ENCODE assay signal across 30 mouse cellular contexts in the genomic region with DNA sequence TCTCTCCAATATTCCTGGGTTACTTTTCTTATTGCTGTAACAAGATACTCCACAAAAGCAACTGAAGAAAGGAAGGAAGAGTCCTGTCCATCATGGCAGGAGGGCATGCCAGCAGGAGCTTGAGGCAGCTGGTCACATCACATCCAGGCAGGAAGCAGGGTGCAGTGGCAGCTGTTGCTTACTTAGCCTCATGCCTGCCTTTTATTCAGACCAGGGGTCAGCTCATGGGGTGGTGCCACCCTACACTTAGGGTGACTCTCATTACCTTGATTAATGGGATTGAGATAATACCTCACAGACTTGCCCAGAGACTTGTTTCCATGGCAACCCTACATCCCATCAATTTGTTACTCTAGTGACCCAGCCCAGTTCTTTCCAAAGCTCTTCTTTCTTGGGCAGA. TPM values are rescaled to one million over a fixed set of nuclear protein-coding genes. Genes with fewer than 3 reads are reported as not detected.
DNase-seq lines count a peak whose midpoint lies in the region; ATAC-seq and TF ChIP-seq lines count a peak whose summit lies in the region.
"Had no signal": no experiment of that assay in that cellular context is flagged by ENCODE, and none has a peak within 500 bp of the region (broad histone marks: within the 10 kb centered on the region; RNA-seq: fewer than 3 reads in every experiment).

No protein-coding gene starts in this region.

- no peak for ATAC-seq in forebrain, embryonic 12.5 days (ENCODE audit: low FRiP score)
- no peak for ATAC-seq in forebrain, embryonic 16.5 days
- ATAC-seq in neural tube, embryonic 15.5 days (ENCODE audit: low FRiP score): no peak
- ATAC-seq: intestine, postnatal 0 days; liver, embryonic 12.5 days; liver, postnatal 0 days had no signal

- H3K27me3 ChIP-seq in forebrain, embryonic 12.5 days: peaks cover 23% of the 10 kb centered on the region
- no peaks in the 10 kb centered on the region for H3K27me3 ChIP-seq in forebrain, embryonic 16.5 days (replicated peaks; ENCODE audit: control insufficient read depth, insufficient read depth, low read length)
- peaks cover 3% of the 10 kb centered on the region; the same call in 1 of the 2 replicates for H3K27me3 ChIP-seq in neural tube, embryonic 15.5 days (replicated peaks)
- no peaks in the 10 kb centered on the region for H3K27me3 ChIP-seq in myocyte (ENCODE audit: control insufficient read depth, insufficient read depth, insufficient read length)
- H3K27me3 ChIP-seq: midbrain, embryonic 15.5 days; stomach, embryonic 15.5 days had no signal

- H3K9me3 ChIP-seq in forebrain, embryonic 12.5 days: no peaks in the 10 kb centered on the region
- no peaks in the 10 kb centered on the region for H3K9me3 ChIP-seq in forebrain, embryonic 16.5 days (ENCODE audit: control insufficient read depth, low read length)
- H3K9me3 ChIP-seq in neural tube, embryonic 15.5 days (replicated peaks): no peaks in the 10 kb centered on the region
- H3K9me3 ChIP-seq: embryonic facial prominence, embryonic 10.5 days; embryonic facial prominence, embryonic 15.5 days; G1E; heart, embryonic 13.5 days; liver, embryonic 12.5 days; midbrain, embryonic 15.5 days; neural tube, embryonic 13.5 days; stomach, embryonic 15.5 days had no signal

- TF ChIP-seq POLR2A in myocyte (IDR thresholded peaks at IDR 0.05; ENCODE audit: insufficient read length, low read depth): no peak

- peak overlapping the region; percentile 93 for H3K27ac ChIP-seq in forebrain, embryonic 12.5 days
- H3K27ac ChIP-seq in forebrain, embryonic 16.5 days (ENCODE audit: low read length): no peak overlapping the region
- no peak overlapping the region for H3K27ac ChIP-seq in neural tube, embryonic 15.5 days (replicated peaks)
- H3K27ac ChIP-seq: embryonic facial prominence, embryonic 10.5 days; heart, embryonic 13.5 days; hindbrain, embryonic 14.5 days; left cerebral cortex, adult 2 months; liver, embryonic 12.5 days; neural tube, embryonic 13.5 days had no signal

- peaks cover 29% of the 10 kb centered on the region for H3K4me1 ChIP-seq in forebrain, embryonic 12.5 days
- H3K4me1 ChIP-seq in forebrain, embryonic 16.5 days (replicated peaks; ENCODE audit: control insufficient read depth, insufficient read depth, low read length): peaks cover 23% of the 10 kb centered on the region
- peaks cover 25% of the 10 kb centered on the region for H3K4me1 ChIP-seq in neural tube, embryonic 15.5 days
- H3K4me1 ChIP-seq: stomach, embryonic 15.5 days had no signal

- no peak overlapping the region for H3K4me3 ChIP-seq in forebrain, embryonic 12.5 days (replicated peaks)
- H3K4me3 ChIP-seq in forebrain, embryonic 16.5 days (replicated peaks; ENCODE audit: low read length): no peak overlapping the region
- H3K4me3 ChIP-seq in neural tube, embryonic 15.5 days (replicated peaks): no peak overlapping the region
- H3K4me3 ChIP-seq in myocyte: no peak overlapping the region
- H3K4me3 ChIP-seq: embryonic facial prominence, embryonic 10.5 days; embryonic facial prominence, embryonic 15.5 days; heart, embryonic 13.5 days; left cerebral cortex, adult 2 months; liver, embryonic 12.5 days; midbrain, embryonic 15.5 days; neural tube, embryonic 13.5 days; stomach, embryonic 15.5 days had no signal

- H3K36me3 ChIP-seq in forebrain, embryonic 12.5 days (replicated peaks): no peaks in the 10 kb centered on the region
- H3K36me3 ChIP-seq in forebrain, embryonic 16.5 days (ENCODE audit: control insufficient read depth, insufficient read depth): no peaks in the 10 kb centered on the region
- H3K36me3 ChIP-seq in neural tube, embryonic 15.5 days: no peaks in the 10 kb centered on the region
- H3K36me3 ChIP-seq in myocyte (ENCODE audit: control insufficient read depth, insufficient read depth): no peaks in the 10 kb centered on the region
- H3K36me3 ChIP-seq: embryonic facial prominence, embryonic 10.5 days; embryonic facial prominence, embryonic 15.5 days; G1E; heart, embryonic 13.5 days; liver, embryonic 12.5 days; midbrain, embryonic 15.5 days; neural tube, embryonic 13.5 days; stomach, embryonic 15.5 days had no signal

- H3ac ChIP-seq in myocyte (ENCODE audit: control insufficient read depth, insufficient read length): no peak overlapping the region

- no peaks in the 10 kb centered on the region for H3K79me2 ChIP-seq in myocyte (ENCODE audit: control insufficient read depth, insufficient read depth)

- no peak overlapping the region for H3K9ac ChIP-seq in forebrain, embryonic 12.5 days
- H3K9ac ChIP-seq in forebrain, embryonic 16.5 days (replicated peaks; ENCODE audit: low read depth, low read length): no peak overlapping the region
- no peak overlapping the region for H3K9ac ChIP-seq in neural tube, embryonic 15.5 days (replicated peaks)
- H3K9ac ChIP-seq: embryonic facial prominence, embryonic 15.5 days; heart, embryonic 13.5 days; hindbrain, embryonic 14.5 days; liver, embryonic 12.5 days; liver, postnatal 0 days; midbrain, embryonic 15.5 days; neural tube, embryonic 13.5 days; stomach, embryonic 15.5 days had no signal

- peak; percentile 13 for DNase-seq in neural tube, embryonic 10.5 days (ENCODE audit: extremely low spot score, low spot score)
- DNase-seq in c-Kit-positive CD71-positive TER-119-positive erythroid progenitor cells, embryonic 14.5 days (ENCODE audit: low spot score): no peak
- DNase-seq in thymus, postnatal 0 days (ENCODE audit: low spot score): no peak
- DNase-seq: adrenal gland, postnatal 14 days; cerebellum, adult 2 months; cerebellum, postnatal 25 days; gastrocnemius, postnatal 25 days; heart, postnatal 10 days; kidney, adult 9 months; kidney, postnatal 14 days; liver, postnatal 0 days; lung, postnatal 36 days; right cerebral cortex, postnatal 25 days; thymus, postnatal 14 days had no signal

- no peak overlapping the region; the same call in 1 of the 2 replicates for H3K4me2 ChIP-seq in forebrain, embryonic 12.5 days
- H3K4me2 ChIP-seq in forebrain, embryonic 16.5 days (ENCODE audit: low read length): no peak overlapping the region
- H3K4me2 ChIP-seq in neural tube, embryonic 15.5 days: no peak overlapping the region
- H3K4me2 ChIP-seq in myocyte (ENCODE audit: low read depth): no peak overlapping the region
- H3K4me2 ChIP-seq: heart, embryonic 13.5 days; hindbrain, embryonic 14.5 days; liver, embryonic 12.5 days; neural tube, embryonic 13.5 days had no signal

TF ChIP-seq in myocyte, 11 proteins besides CTCF, POLR2A, EP300 and RAD21:
- TF ChIP-seq USF1 (IDR thresholded peaks at IDR 0.05; ENCODE audit: low read depth): no peak
- peak; percentile 74 to 93 (median 77) for TF ChIP-seq MYOG (IDR thresholded peaks at IDR 0.05; ENCODE audit: control insufficient read depth in 1 of 3, insufficient read depth in 1 of 3, insufficient read length in 2 of 3, low read depth in 2 of 3)
- TF ChIP-seq MYOD1 (IDR thresholded peaks at IDR 0.05; ENCODE audit: control insufficient read depth in 1 of 3, insufficient read length in 2 of 3, low read depth in 2 of 3): peak; percentile 51 to 98 (median 70)
- TF ChIP-seq SRF (IDR thresholded peaks at IDR 0.05; ENCODE audit: control insufficient read depth, insufficient read length, low read depth): no peak
- TF ChIP-seq TCF3 (IDR thresholded peaks at IDR 0.05; ENCODE audit: insufficient read length, low read depth): peak; percentile 65
- TF ChIP-seq CEBPB (IDR thresholded peaks at IDR 0.05; ENCODE audit: insufficient read depth, poor library complexity, severe bottlenecking): no peak
- no peak for TF ChIP-seq E2F4 (IDR thresholded peaks at IDR 0.05; ENCODE audit: insufficient read depth)
- no peak for TF ChIP-seq POLR2AphosphoS2 (IDR thresholded peaks at IDR 0.05; ENCODE audit: insufficient read length, low read depth)
- no peak for TF ChIP-seq MAX (IDR thresholded peaks at IDR 0.05; ENCODE audit: low read depth)
- TF ChIP-seq REST (IDR thresholded peaks at IDR 0.05; ENCODE audit: insufficient read depth, insufficient read length): no peak
- no peak for TF ChIP-seq TCF12 (IDR thresholded peaks at IDR 0.05; ENCODE audit: insufficient read depth, poor library complexity, severe bottlenecking)

RNA-seq across cellular contexts. Expression of gene Lgals12, which starts 2.0 kb away (rescaled TPM):
- 0.08 and 0.10 TPM in 2 replicates for polyA plus RNA-seq in forebrain, embryonic 12.5 days (2016; fragmentation: Nextera tagmentation; extraction: Ambion mirVana)
- 0.16 TPM in 1 of 2 replicates, not detected in the other for polyA plus RNA-seq in forebrain, embryonic 16.5 days (2015; fragmentation: Nextera tagmentation; extraction: Ambion mirVana)
- polyA plus RNA-seq in neural tube, embryonic 15.5 days (2015; fragmentation: Nextera tagmentation; extraction: Ambion mirVana): 0.15 and 0.26 TPM in 2 replicates
- polyA plus RNA-seq in myocyte (2012; fragmentation: generic; extraction: Trizol): 0.31 TPM
- 0.12 and 0.26 TPM in 2 replicates for polyA plus RNA-seq in thymus, postnatal 0 days (2015; fragmentation: Nextera tagmentation; extraction: Ambion mirVana)
- polyA plus RNA-seq: G1E; liver, embryonic 12.5 days; liver, postnatal 0 days had no signal

RNA-seq across cellular contexts. Expression of gene Hrasls5, which starts 7.3 kb away (rescaled TPM):
- polyA plus RNA-seq in forebrain, embryonic 12.5 days (2016; fragmentation: Nextera tagmentation; extraction: Ambion mirVana): not detected in 2 replicates
- not detected in 2 replicates for polyA plus RNA-seq in forebrain, embryonic 16.5 days (2015; fragmentation: Nextera tagmentation; extraction: Ambion mirVana)
- polyA plus RNA-seq in neural tube, embryonic 15.5 days (2015; fragmentation: Nextera tagmentation; extraction: Ambion mirVana): not detected in 2 replicates
- 0.05 TPM for polyA plus RNA-seq in myocyte (2012; fragmentation: generic; extraction: Trizol)
- 0.13 and 0.17 TPM in 2 replicates for polyA plus RNA-seq in thymus, postnatal 0 days (2015; fragmentation: Nextera tagmentation; extraction: Ambion mirVana)
- polyA plus RNA-seq: embryonic facial prominence, embryonic 10.5 days; G1E; heart, embryonic 13.5 days; hindbrain, embryonic 14.5 days; intestine, postnatal 0 days; limb, embryonic 14.5 days; liver, embryonic 12.5 days; liver, postnatal 0 days; midbrain, embryonic 15.5 days; neural tube, embryonic 13.5 days; stomach, embryonic 15.5 days had no signal

RNA-seq across cellular contexts. Expression of gene Pla2g16, which starts 47.8 kb away (rescaled TPM):
- polyA plus RNA-seq in forebrain, embryonic 12.5 days (2016; fragmentation: Nextera tagmentation; extraction: Ambion mirVana): 4.4 and 5.0 TPM in 2 replicates
- 3.3 and 4.5 TPM in 2 replicates for polyA plus RNA-seq in forebrain, embryonic 16.5 days (2015; fragmentation: Nextera tagmentation; extraction: Ambion mirVana)
- polyA plus RNA-seq in neural tube, embryonic 15.5 days (2015; fragmentation: Nextera tagmentation; extraction: Ambion mirVana): 4.7 and 6.9 TPM in 2 replicates
- 64.5 TPM for polyA plus RNA-seq in myocyte (2012; fragmentation: generic; extraction: Trizol)
- 27.1 and 28.4 TPM in 2 replicates for polyA plus RNA-seq in thymus, postnatal 0 days (2015; fragmentation: Nextera tagmentation; extraction: Ambion mirVana)
- polyA plus RNA-seq: G1E had no signal
